Mouse (Mus musculus) CH12.LX (cell line): ENCODE measurements at regions not wholly inside any gene's neighbourhood (a gene's known extent, or its start where the extent isn't known, plus 50 kb on each side); places are given as distances from the start of the nearest gene placed in this dataset.

Experiments
- DNase-seq: peaks from one replicate; pipeline ENCODE4 v3.0.0-alpha.2; 2013; ENCODE audit errors: extremely low read depth
- H3K27ac ChIP-seq: 2 replicates; pipeline ENCODE4 v1.5.1; 2012; ENCODE audit warnings: low read depth, mild to moderate bottlenecking, control low read depth, moderate library complexity; ENCODE audit not compliant: insufficient read depth
- H3K27me3 ChIP-seq: replicated peaks from 2 replicates; pipeline ENCODE3; 2012; ENCODE audit warnings: inconsistent platforms
- H3K36me3 ChIP-seq, 2 experiments: replicated peaks in 1 of 2; 2 replicates each; pipeline versions ENCODE3 to v1.6.1; 2012; ENCODE audit warnings: inconsistent platforms in 1 of 2, low read length in 1 of 2, mild to moderate bottlenecking in 1 of 2, mixed read lengths in 1 of 2, moderate library complexity in 1 of 2; ENCODE audit not compliant: control insufficient read depth in 1 of 2, insufficient read depth in 1 of 2
- H3K4me1 ChIP-seq, 2 experiments: 2 replicates each; pipeline ENCODE4 v1.6.1; 2012; ENCODE audit warnings: inconsistent platforms in 1 of 2, moderate library complexity in 1 of 2; ENCODE audit not compliant: insufficient read depth in 2 of 2, control insufficient read depth in 1 of 2
- H3K4me2 ChIP-seq: 2 replicates; pipeline ENCODE4 v1.6.1; 2012; ENCODE audit warnings: low read depth, mild to moderate bottlenecking, control low read depth; ENCODE audit not compliant: poor library complexity, insufficient read depth, severe bottlenecking
- H3K4me3 ChIP-seq, 3 experiments: fragments of 150-350 bp in 1 of 3; sonication (generic) in 1 of 3; replicated peaks in 1 of 3; 2 replicates each; pipeline versions ENCODE3 to v1.5.1; 2011 to 2012; ENCODE audit warnings: low read depth in 2 of 3, low read length in 2 of 3, mild to moderate bottlenecking in 2 of 3, moderate library complexity in 2 of 3, control low read depth in 1 of 3, improper control_type of control experiment in 1 of 3, inconsistent platforms in 1 of 3, mixed read lengths in 1 of 3; ENCODE audit not compliant: poor library complexity in 1 of 3
- H3K79me2 ChIP-seq: replicated peaks from 2 replicates; pipeline ENCODE4 v1.6.1; 2012; ENCODE audit warnings: mild to moderate bottlenecking, moderate library complexity; ENCODE audit not compliant: control insufficient read depth, poor library complexity, insufficient read depth, severe bottlenecking; ENCODE audit errors: extremely low read depth
- H3K9ac ChIP-seq: 2 replicates; pipeline ENCODE4 v1.6.1; 2012; ENCODE audit warnings: low read depth, mild to moderate bottlenecking, control low read depth, moderate library complexity; ENCODE audit not compliant: insufficient read depth
- H3K9me3 ChIP-seq: replicated peaks from 2 replicates; pipeline ENCODE3; 2012; ENCODE audit warnings: low read length, inconsistent platforms, mixed read lengths
- BHLHE40 ChIP-seq: IDR thresholded peaks from 2 replicates; pipeline ENCODE4 v1.6.1; 2011; ENCODE audit warnings: mild to moderate bottlenecking, low read depth, low read length, improper control_type of control experiment
- CTCF ChIP-seq, 2 experiments: IDR thresholded peaks in 1 of 2; conservative IDR thresholded peaks in 1 of 2; 2 replicates each; pipeline ENCODE4 v1.5.1; 2011 to 2012; ENCODE audit warnings: low read depth in 2 of 2, low read length in 2 of 2, improper control_type of control experiment in 1 of 2, inconsistent platforms in 1 of 2, mild to moderate bottlenecking in 1 of 2, moderate library complexity in 1 of 2
- ELF1 ChIP-seq: IDR thresholded peaks from 2 replicates; pipeline ENCODE4 v1.6.1; 2014; ENCODE audit warnings: low read depth, mild to moderate bottlenecking, inconsistent platforms, low read length, improper control_type of control experiment
- ETS1 ChIP-seq: conservative IDR thresholded peaks from 2 replicates; pipeline ENCODE4 v1.6.1; 2012; ENCODE audit warnings: low read depth, mild to moderate bottlenecking, inconsistent platforms, low read length, improper control_type of control experiment, moderate library complexity
- HCFC1 ChIP-seq: IDR thresholded peaks from 2 replicates; pipeline ENCODE4 v1.6.1; 2012; ENCODE audit warnings: low read depth, mild to moderate bottlenecking, inconsistent platforms, low read length, improper control_type of control experiment
- JUN ChIP-seq: IDR thresholded peaks from 2 replicates; pipeline ENCODE4 v1.6.1; 2011; ENCODE audit warnings: low read depth, mild to moderate bottlenecking, low read length, improper control_type of control experiment, moderate library complexity; ENCODE audit not compliant: insufficient read depth
- JUND ChIP-seq: conservative IDR thresholded peaks from 2 replicates; pipeline ENCODE4 v1.6.1; 2011; ENCODE audit warnings: low read depth, low read length, improper control_type of control experiment
- KAT2A ChIP-seq: IDR thresholded peaks from 2 replicates; pipeline ENCODE4 v1.6.1; 2012; ENCODE audit warnings: low read length, improper control_type of control experiment, inconsistent platforms; ENCODE audit not compliant: insufficient replicate concordance
- MXI1 ChIP-seq: IDR thresholded peaks from 2 replicates; pipeline ENCODE4 v1.6.1; 2011; ENCODE audit warnings: mild to moderate bottlenecking, low read depth, low read length, improper control_type of control experiment
- NELFE ChIP-seq: IDR thresholded peaks from 2 replicates; pipeline ENCODE4 v1.6.1; 2011; ENCODE audit warnings: low read depth, low read length, improper control_type of control experiment
- PAX5 ChIP-seq: IDR thresholded peaks from 2 replicates; pipeline ENCODE4 v1.6.1; 2012; ENCODE audit warnings: low read length, inconsistent platforms, mixed read lengths
- RCOR1 ChIP-seq: conservative IDR thresholded peaks from 2 replicates; pipeline ENCODE4 v1.6.1; 2012; ENCODE audit warnings: low read depth, mild to moderate bottlenecking, inconsistent platforms, low read length, improper control_type of control experiment
- SIN3A ChIP-seq: IDR thresholded peaks from 2 replicates; pipeline ENCODE4 v1.6.1; 2012; ENCODE audit warnings: low read length, improper control_type of control experiment, inconsistent platforms
- SMC3 ChIP-seq: IDR thresholded peaks from 2 replicates; pipeline ENCODE4 v1.6.1; 2011; ENCODE audit warnings: low read depth, low read length, improper control_type of control experiment
- TCF12 ChIP-seq: IDR thresholded peaks from 2 replicates; pipeline ENCODE4 v1.6.1; 2014; ENCODE audit warnings: low read depth, mild to moderate bottlenecking, inconsistent platforms, low read length, improper control_type of control experiment
- UBTF ChIP-seq: IDR thresholded peaks from 2 replicates; pipeline ENCODE4 v1.6.1; 2012; ENCODE audit warnings: low read depth, mild to moderate bottlenecking, inconsistent platforms, low read length, improper control_type of control experiment, moderate library complexity
- USF1 ChIP-seq: IDR thresholded peaks from 2 replicates; pipeline ENCODE4 v1.6.1; 2014; ENCODE audit warnings: low read depth, mild to moderate bottlenecking, inconsistent platforms, low read length, improper control_type of control experiment
- ZMIZ1 ChIP-seq: IDR thresholded peaks from 2 replicates; pipeline ENCODE4 v1.6.1; 2012; ENCODE audit warnings: low read depth, mild to moderate bottlenecking, inconsistent platforms, low read length, improper control_type of control experiment
- ZNF384 ChIP-seq: IDR thresholded peaks from 2 replicates; pipeline ENCODE4 v1.6.1; 2012; ENCODE audit warnings: low read depth, low read length, improper control_type of control experiment, inconsistent platforms
- dilution Hi-C: fragments of 300-500 bp; cut with MboI; formaldehyde crosslinking; loops from 2 replicates; pipeline ENCODE4 v1.14.3; 2020; ENCODE audit warnings: low sequenced_read_pairs; ENCODE audit not compliant: extremely low pct_unique_long_range_greater_than_20kb, extremely low pct_ligation_motif_present
- in situ Hi-C: fragments of 300-500 bp; cut with MboI; formaldehyde crosslinking; loops from 3 replicates; pipeline ENCODE4 v1.14.3; 2019; ENCODE audit warnings: low sequenced_read_pairs, low pct_ligation_motif_present, low pct_unique_long_range_greater_than_20kb, mixed read lengths

DNA sequence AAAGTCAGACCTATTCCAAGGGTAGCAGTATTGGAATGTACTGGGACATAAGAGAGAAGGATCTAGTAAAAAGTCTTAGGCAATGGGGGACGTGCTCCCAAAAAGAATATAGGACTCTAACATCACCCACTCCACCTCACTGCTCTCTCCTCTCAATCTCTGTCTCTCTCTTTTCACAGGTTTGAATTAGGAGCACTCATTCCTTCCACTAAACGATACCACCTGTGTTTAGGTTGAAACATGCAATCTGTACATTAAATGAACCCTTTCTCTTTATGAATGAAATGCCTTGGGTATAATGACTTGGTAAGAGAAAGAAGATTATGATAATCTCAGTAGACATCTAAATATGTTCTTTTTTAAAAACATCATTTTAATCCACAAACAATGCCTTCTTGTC lies 129.4 kb downstream of the Zpld1 start:
- no peak for DNase-seq
- no peak overlapping the region for H3K9ac ChIP-seq
- no peaks in the 10 kb centered on the region for H3K27me3 ChIP-seq
- no peak overlapping the region for H3K4me3 ChIP-seq
- H3K27ac ChIP-seq, result no peak overlapping the region
- TF ChIP-seq JUN, result no peak
- no peaks in the 10 kb centered on the region for H3K9me3 ChIP-seq
- H3K36me3 ChIP-seq, result no peaks in the 10 kb centered on the region
- dilution Hi-C loops (no loop called here), in situ Hi-C loops (no loop called here)
- no peaks in the 10 kb centered on the region for H3K79me2 ChIP-seq
- H3K4me1 ChIP-seq, result no peaks in the 10 kb centered on the region
- no peak overlapping the region for H3K4me2 ChIP-seq

GRCm38 (mm10) chr16:55166181-55166848 lies 131.5 kb downstream of the Zpld1 start:
- in situ Hi-C loops (no loop called here), dilution Hi-C loops (no loop called here)
- no peaks in the 10 kb centered on the region for H3K79me2 ChIP-seq
- H3K4me1 ChIP-seq, result no peaks in the 10 kb centered on the region
- DNase-seq, result no peak
- H3K27ac ChIP-seq, result no peak overlapping the region
- no peak overlapping the region for H3K4me2 ChIP-seq
- no peak overlapping the region for H3K4me3 ChIP-seq
- H3K9me3 ChIP-seq, result no peaks in the 10 kb centered on the region
- no peak for TF ChIP-seq JUND
- H3K27me3 ChIP-seq, result no peaks in the 10 kb centered on the region
- no peaks in the 10 kb centered on the region for H3K36me3 ChIP-seq
- H3K9ac ChIP-seq, result no peak overlapping the region

- no peak overlapping the region for H3K9ac ChIP-seq
- H3K4me1 ChIP-seq, result no peaks in the 10 kb centered on the region
- no peaks in the 10 kb centered on the region for H3K79me2 ChIP-seq
- H3K27ac ChIP-seq, result no peak overlapping the region
- dilution Hi-C loops, result no loop called here
- no peak overlapping the region for H3K4me3 ChIP-seq
- DNase-seq, result peak; percentile 12
- H3K36me3 ChIP-seq, result no peaks in the 10 kb centered on the region
- H3K27me3 ChIP-seq, result no peaks in the 10 kb centered on the region
- TF ChIP-seq UBTF (no peak), ELF1 (peak; percentile 74)
- H3K4me2 ChIP-seq, result no peak overlapping the region
- H3K9me3 ChIP-seq, result no peaks in the 10 kb centered on the region
- in situ Hi-C loops, result no loop called here
Measured at GRCm38 (mm10) chr16:55162926-55163325, 134.9 kb downstream of the Zpld1 start.

GRCm38 (mm10) chr16:55151726-55152125 lies 146.1 kb downstream of the Zpld1 start:
- H3K4me3 ChIP-seq, result no peak overlapping the region
- in situ Hi-C loops, result no loop called here
- H3K4me1 ChIP-seq, result peaks cover 0 to 7% of the 10 kb centered on the region in 2 experiments; a peak in 1 of 4 replicates
- H3K27me3 ChIP-seq, result no peaks in the 10 kb centered on the region
- H3K9me3 ChIP-seq, result no peaks in the 10 kb centered on the region
- peak overlapping the region; percentile 36; the same call in 1 of the 2 replicates for H3K4me2 ChIP-seq
- H3K27ac ChIP-seq, result no peak overlapping the region
- H3K79me2 ChIP-seq, result no peaks in the 10 kb centered on the region
- H3K9ac ChIP-seq, result no peak overlapping the region
- H3K36me3 ChIP-seq, result no peaks in the 10 kb centered on the region
- dilution Hi-C loops, result no loop called here
- peak; percentile 57 for DNase-seq
- TF ChIP-seq KAT2A (no peak), NELFE (no peak), PAX5 (no peak), SMC3 (peak; percentile 75), ZMIZ1 (no peak), RCOR1 (no peak), TCF12 (no peak), ETS1 (no peak), HCFC1 (no peak), MXI1 (no peak), ZNF384 (no peak), BHLHE40 (no peak), USF1 (no peak), CTCF (conservative IDR thresholded peaks at IDR 0.05 in 1 of 2, IDR thresholded peaks at IDR 0.05 in 1 of 2; ENCODE audit: low read depth in 2 of 2, low read length in 2 of 2) (peak; percentile 37 to 77), SIN3A (no peak), UBTF (no peak)
